Mouse (Mus musculus): ENCODE measurements at regions not wholly inside any gene's neighbourhood (a gene's known extent, or its start where the extent isn't known, plus 50 kb on each side); places are given as distances from the start of the nearest gene placed in this dataset.
A peak's percentile ranks its signal among the peaks of the same experiment; 100 is the strongest.

DNA sequence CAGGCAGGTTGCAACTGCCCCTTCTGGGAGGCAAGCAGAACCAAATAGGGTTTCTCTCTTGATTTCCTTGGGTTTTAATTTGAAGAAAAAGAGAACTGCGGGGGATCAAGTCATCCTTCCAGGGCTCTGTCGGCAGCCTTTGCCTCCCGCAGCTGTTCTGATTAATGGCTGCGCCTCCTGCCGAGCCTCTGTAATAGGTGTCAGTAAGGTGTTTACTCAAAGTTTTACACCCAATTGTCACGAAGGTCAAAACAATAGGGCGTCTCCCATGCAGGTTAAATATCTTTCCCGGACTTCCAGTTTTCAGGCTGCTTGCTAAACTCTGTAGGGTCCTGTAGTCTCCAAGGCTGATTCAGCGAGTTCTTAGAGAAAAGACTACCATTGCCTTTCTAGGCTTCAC, 326.0 kb downstream of the Tmem182 start:
- no peaks in the 10 kb centered on the region for H3K36me3 ChIP-seq
- peak overlapping the region; percentile 13; the same call in 1 of the 2 replicates for H3K4me2 ChIP-seq

GRCm38 (mm10) chr1:41133143-41133542, 327.7 kb downstream of the Tmem182 start:
- 26% methylated on average over 1 of the region's 1 CpGs for WGBS
- no peak overlapping the region for H3K4me2 ChIP-seq
- H3K4me3 ChIP-seq, result no peak overlapping the region
- no peaks in the 10 kb centered on the region for H3K9me3 ChIP-seq
- H3K27ac ChIP-seq (replicated peaks), result no peak overlapping the region
- no peak overlapping the region for H3K9ac ChIP-seq
- no peaks in the 10 kb centered on the region for H3K36me3 ChIP-seq
- H3K27me3 ChIP-seq, result 0 out of 2 replicates have a peak, but pooled peaks cover 3% of the 10 kb centered on the region
- H3K4me1 ChIP-seq (replicated peaks), result 0 out of 2 replicates have a peak, but pooled peaks cover 4% of the 10 kb centered on the region
- no peak for ATAC-seq (ENCODE audit: low FRiP score, low read depth)

More for the DNA sequence above, 326.0 kb downstream of the Tmem182 start:
- H3K9ac ChIP-seq, result no peak overlapping the region
- H3K9me3 ChIP-seq, result no peaks in the 10 kb centered on the region
- WGBS, result 10% methylated on average over 9 of the region's 9 CpGs
- H3K27ac ChIP-seq (replicated peaks), result no peak overlapping the region
- H3K4me3 ChIP-seq, result no peak overlapping the region
- 0 out of 2 replicates have a peak, but pooled peaks cover 4% of the 10 kb centered on the region for H3K4me1 ChIP-seq (replicated peaks)
- 0 out of 2 replicates have a peak, but pooled peaks cover 3% of the 10 kb centered on the region for H3K27me3 ChIP-seq
- no peak for ATAC-seq (ENCODE audit: low FRiP score, low read depth)

DNA sequence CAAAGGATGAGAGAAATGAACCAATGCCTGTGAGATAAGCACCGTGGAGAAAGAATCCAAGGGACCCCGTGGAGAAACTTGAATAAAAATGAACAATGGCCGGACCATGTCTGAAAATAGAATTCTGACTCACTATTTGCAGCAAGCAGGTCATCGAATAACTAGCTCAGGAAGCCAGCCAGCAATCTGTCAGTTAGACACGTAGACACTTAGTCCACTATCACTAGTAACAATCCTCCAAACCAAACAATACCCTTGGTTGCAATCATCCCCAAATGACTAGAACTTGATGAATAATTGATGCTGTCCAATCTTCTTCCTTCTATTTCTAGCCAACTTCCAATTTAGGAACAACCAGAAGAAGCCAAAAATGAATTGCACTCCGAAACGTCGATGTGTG, 328.5 kb downstream of the Tmem182 start:
- Histone ChIP-seq H3K4me2 (no peak overlapping the region), H3K9ac (no peak overlapping the region), H3K27me3 (0 out of 2 replicates have a peak, but pooled peaks cover 3% of the 10 kb centered on the region), H3K36me3 (no peaks in the 10 kb centered on the region), H3K27ac (replicated peaks) (no peak overlapping the region), H3K9me3 (no peaks in the 10 kb centered on the region), H3K4me1 (replicated peaks) (0 out of 2 replicates have a peak, but pooled peaks cover 4% of the 10 kb centered on the region), H3K4me3 (no peak overlapping the region)
- no peak for ATAC-seq (ENCODE audit: low FRiP score, low read depth)
- WGBS, result 53% methylated on average over 8 of the region's 8 CpGs

DNA sequence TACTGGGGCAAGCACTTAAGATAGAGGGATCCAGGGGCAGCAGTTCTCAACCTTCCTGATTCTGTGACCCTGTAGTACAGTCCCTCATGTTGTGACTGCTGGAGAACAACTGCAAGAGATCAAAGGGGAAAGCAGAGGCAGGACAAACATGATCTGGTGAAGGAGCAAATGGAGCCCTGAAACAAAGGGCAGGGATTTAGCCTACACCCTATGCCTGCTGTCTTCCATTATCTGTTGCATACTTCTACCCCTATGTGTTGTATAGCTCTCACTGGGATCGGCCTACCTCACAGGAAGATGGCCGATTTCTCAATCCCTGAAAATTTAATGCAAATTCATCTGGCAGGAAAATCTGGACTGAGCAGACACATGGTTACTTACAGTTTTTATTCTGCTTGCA, 334.3 kb downstream of the Tmem182 start:
- Histone ChIP-seq H3K27ac (replicated peaks) (no peak overlapping the region), H3K4me1 (replicated peaks) (no peaks in the 10 kb centered on the region), H3K9ac (no peak overlapping the region), H3K27me3 (no peaks in the 10 kb centered on the region), H3K4me2 (no peak overlapping the region), H3K4me3 (no peak overlapping the region), H3K9me3 (no peaks in the 10 kb centered on the region), H3K36me3 (no peaks in the 10 kb centered on the region)
- WGBS, result 75% methylated on average over 2 of the region's 2 CpGs
- ATAC-seq (ENCODE audit: low FRiP score, low read depth), result no peak

- no peak overlapping the region for H3K27ac ChIP-seq (replicated peaks)
- H3K4me1 ChIP-seq (replicated peaks), result no peaks in the 10 kb centered on the region
- no peak for ATAC-seq (ENCODE audit: low FRiP score, low read depth)
- H3K4me2 ChIP-seq, result no peak overlapping the region
- H3K9ac ChIP-seq, result no peak overlapping the region
- H3K27me3 ChIP-seq, result no peaks in the 10 kb centered on the region
- WGBS, result 11% methylated on average over 1 of the region's 1 CpGs
- H3K4me3 ChIP-seq, result no peak overlapping the region
- H3K9me3 ChIP-seq, result no peaks in the 10 kb centered on the region
- H3K36me3 ChIP-seq, result no peaks in the 10 kb centered on the region
Measured at GRCm38 (mm10) chr1:41140542-41140941, 335.1 kb downstream of the Tmem182 start.

GRCm38 (mm10) chr1:41141992-41142391, 336.6 kb downstream of the Tmem182 start:
- H3K36me3 ChIP-seq, result no peaks in the 10 kb centered on the region
- H3K4me1 ChIP-seq (replicated peaks), result no peaks in the 10 kb centered on the region
- WGBS, result 90% methylated on average over 4 of the region's 4 CpGs

GRCm38 (mm10) chr1:41152516-41152915, 347.1 kb downstream of the Tmem182 start:
- no peaks in the 10 kb centered on the region for H3K9me3 ChIP-seq
- H3K4me2 ChIP-seq, result no peak overlapping the region
- 49% methylated on average over 1 of the region's 1 CpGs for WGBS
- no peak overlapping the region for H3K4me3 ChIP-seq
- H3K9ac ChIP-seq, result no peak overlapping the region
- H3K36me3 ChIP-seq, result no peaks in the 10 kb centered on the region
- no peak overlapping the region for H3K27ac ChIP-seq (replicated peaks)
- peaks cover 19% of the 10 kb centered on the region for H3K4me1 ChIP-seq (replicated peaks)
- no peaks in the 10 kb centered on the region for H3K27me3 ChIP-seq
- peak; percentile 85 for ATAC-seq (ENCODE audit: low FRiP score, low read depth)

More at GRCm38 (mm10) chr1:41141992-41142391, 336.6 kb downstream of the Tmem182 start:
- Histone ChIP-seq H3K27ac (replicated peaks) (no peak overlapping the region), H3K9me3 (no peaks in the 10 kb centered on the region), H3K4me3 (no peak overlapping the region), H3K9ac (no peak overlapping the region), H3K27me3 (no peaks in the 10 kb centered on the region), H3K4me2 (no peak overlapping the region)
- ATAC-seq (ENCODE audit: low FRiP score, low read depth), result no peak

- no peak for ATAC-seq (ENCODE audit: low FRiP score, low read depth)
- WGBS, result 31% methylated on average over 14 of the region's 14 CpGs
- no peak overlapping the region for H3K4me3 ChIP-seq
- no peaks in the 10 kb centered on the region for H3K9me3 ChIP-seq
- H3K4me2 ChIP-seq, result no peak overlapping the region
- no peak overlapping the region for H3K9ac ChIP-seq
- H3K36me3 ChIP-seq, result no peaks in the 10 kb centered on the region
- H3K27me3 ChIP-seq, result no peaks in the 10 kb centered on the region
- peaks cover 28% of the 10 kb centered on the region for H3K4me1 ChIP-seq (replicated peaks)
- no peak overlapping the region for H3K27ac ChIP-seq (replicated peaks)
Measured at GRCm38 (mm10) chr1:41153174-41153999, 348.0 kb downstream of the Tmem182 start.

DNA sequence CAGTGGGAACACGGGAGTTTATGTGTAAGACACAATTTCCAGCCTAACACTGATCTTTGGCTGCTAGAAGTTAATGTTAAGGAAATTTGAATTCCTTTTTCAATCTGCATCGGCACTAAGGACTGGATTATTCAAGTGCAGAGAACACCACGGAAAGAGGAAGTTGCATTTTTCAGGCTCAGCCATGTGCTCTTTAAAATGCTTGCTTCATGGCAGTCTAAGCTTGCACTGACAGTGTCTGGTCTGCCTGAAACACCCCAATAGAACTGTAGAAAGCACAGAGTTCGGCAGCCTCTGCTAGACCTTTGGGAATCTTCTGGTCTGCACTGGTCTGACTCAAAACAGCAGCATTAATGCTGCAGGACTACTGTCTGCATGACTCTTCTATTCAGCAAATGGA, 348.8 kb downstream of the Tmem182 start:
- H3K27me3 ChIP-seq, result no peaks in the 10 kb centered on the region
- H3K36me3 ChIP-seq, result no peaks in the 10 kb centered on the region
- H3K4me1 ChIP-seq (replicated peaks), result peaks cover 33% of the 10 kb centered on the region
- ATAC-seq (ENCODE audit: low FRiP score, low read depth), result no peak
- no peak overlapping the region for H3K9ac ChIP-seq
- H3K4me3 ChIP-seq, result no peak overlapping the region
- no peak overlapping the region for H3K4me2 ChIP-seq
- H3K27ac ChIP-seq (replicated peaks), result no peak overlapping the region
- WGBS, result 44% methylated on average over 4 of the region's 4 CpGs
- H3K9me3 ChIP-seq, result no peaks in the 10 kb centered on the region

GRCm38 (mm10) chr1:41156946-41157345, 351.5 kb downstream of the Tmem182 start:
- Histone ChIP-seq H3K4me3 (no peak overlapping the region), H3K27ac (replicated peaks) (no peak overlapping the region), H3K27me3 (no peaks in the 10 kb centered on the region), H3K4me2 (peak overlapping the region; percentile 45; the same call in 1 of the 2 replicates), H3K36me3 (no peaks in the 10 kb centered on the region), H3K4me1 (replicated peaks) (peaks cover 33% of the 10 kb centered on the region), H3K9me3 (no peaks in the 10 kb centered on the region), H3K9ac (no peak overlapping the region)
- ATAC-seq (ENCODE audit: low FRiP score, low read depth), result no peak
- 26% methylated on average over 10 of the region's 10 CpGs for WGBS

DNA sequence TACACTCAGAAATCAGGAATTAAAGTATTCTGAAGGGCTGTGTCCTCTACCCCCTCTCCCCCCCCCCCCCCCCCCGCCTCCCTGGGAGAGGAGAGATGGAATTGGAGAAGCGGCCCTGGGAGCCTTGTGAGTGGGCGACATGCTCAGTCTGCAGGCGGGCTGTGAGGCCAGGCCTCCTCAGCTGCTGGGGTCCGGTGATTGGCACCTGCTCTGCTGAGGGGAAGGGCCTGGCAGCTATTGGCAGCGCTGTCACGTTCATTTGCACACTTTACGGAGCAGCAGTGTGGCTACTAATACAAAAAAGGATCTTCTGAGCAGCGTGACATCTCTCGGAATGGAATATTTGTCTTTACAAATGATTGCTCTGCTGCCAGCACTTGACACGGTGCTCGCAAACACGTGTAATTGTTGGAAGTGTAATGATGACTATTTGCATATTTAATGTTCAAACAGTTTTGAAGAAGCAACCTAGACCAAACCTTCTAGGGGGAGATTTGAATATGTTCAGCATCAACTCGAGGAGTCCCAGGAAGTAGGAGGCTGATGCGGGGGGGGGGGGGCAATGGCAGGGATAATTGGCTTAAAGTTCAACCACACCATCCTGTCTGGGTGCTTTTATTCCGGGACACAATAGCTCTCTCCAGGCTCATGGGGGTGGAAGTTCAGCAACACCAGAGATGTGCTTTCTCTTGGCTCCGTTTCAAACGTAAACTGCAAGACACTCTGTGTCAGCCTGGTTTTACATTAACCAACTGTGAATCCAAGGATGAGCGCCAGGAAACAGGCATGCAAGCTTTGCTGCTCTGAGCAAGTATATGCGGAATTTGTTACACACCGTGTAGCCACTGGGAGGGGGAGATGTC, 352.5 kb downstream of the Tmem182 start:
- H3K4me2 ChIP-seq, result peak overlapping the region; percentile 45
- H3K4me3 ChIP-seq, result peak overlapping the region; percentile 14
- ATAC-seq (ENCODE audit: low FRiP score, low read depth), result peak; percentile 89
- no peak overlapping the region for H3K9ac ChIP-seq
- H3K36me3 ChIP-seq, result no peaks in the 10 kb centered on the region
- 8% methylated on average over 20 of the region's 21 CpGs for WGBS
- no peaks in the 10 kb centered on the region for H3K27me3 ChIP-seq
- peaks cover 33% of the 10 kb centered on the region for H3K4me1 ChIP-seq (replicated peaks)
- no peaks in the 10 kb centered on the region for H3K9me3 ChIP-seq
- H3K27ac ChIP-seq (replicated peaks), result peak overlapping the region; percentile 56; the same call in 1 of the 2 replicates
